Mouse (Mus musculus) kidney, embryonic 14.5 days (tissue): ENCODE measurements around the gene Dnase1l1. TPM values are rescaled to one million over a fixed set of nuclear protein-coding genes. Genes with fewer than 3 reads are reported as not detected.

Experiments
- ATAC-seq: fragments of 200-750 bp; cut with Nextera tagmentation; 2 replicates; pipeline ENCODE4 v1.8.0; 2017; ENCODE audit warnings: moderate number of reproducible peaks, mild to moderate bottlenecking, moderate TSS enrichment, moderate library complexity; ENCODE audit not compliant: low FRiP score, low TSS enrichment
- H3K27ac ChIP-seq: fragments of 300-500 bp; sonication (generic); 2 replicates; pipeline ENCODE4 v1.5.1; 2014; ENCODE audit warnings: low read depth, mild to moderate bottlenecking, low read length, moderate library complexity, mixed read lengths
- H3K27me3 ChIP-seq: fragments of 300-500 bp; sonication (generic); 2 replicates; pipeline ENCODE4 v1.6.1; 2014; ENCODE audit warnings: mild to moderate bottlenecking, low read length; ENCODE audit not compliant: control insufficient read depth, insufficient read depth
- H3K36me3 ChIP-seq: fragments of 300-500 bp; sonication (generic); 2 replicates; pipeline ENCODE4 v1.6.1; 2014; ENCODE audit warnings: low read length, mixed read lengths; ENCODE audit not compliant: control insufficient read depth, insufficient read depth
- H3K4me1 ChIP-seq: fragments of 300-500 bp; sonication (generic); 2 replicates; pipeline ENCODE4 v1.6.1; 2014; ENCODE audit warnings: low read length, mixed read lengths; ENCODE audit not compliant: control insufficient read depth, insufficient read depth
- H3K4me2 ChIP-seq: fragments of 300-500 bp; sonication (generic); replicated peaks from 2 replicates; pipeline ENCODE4 v1.6.1; 2014; ENCODE audit warnings: low read depth, mild to moderate bottlenecking, low read length
- H3K4me3 ChIP-seq: fragments of 300-500 bp; sonication (generic); 2 replicates; pipeline ENCODE4 v1.5.1; 2014; ENCODE audit warnings: mild to moderate bottlenecking, low read length
- H3K9ac ChIP-seq: fragments of 300-500 bp; sonication (generic); 2 replicates; pipeline ENCODE4 v1.6.1; 2014; ENCODE audit warnings: low read depth, mild to moderate bottlenecking, low read length, moderate library complexity
- H3K9me3 ChIP-seq: fragments of 300-500 bp; sonication (generic); 2 replicates; pipeline ENCODE4 v1.6.1; 2016; ENCODE audit warnings: low read length; ENCODE audit not compliant: control insufficient read depth
- WGBS: fragments of 180-500 bp; shearing (Covaris S2); extraction: QIAGEN DNeasy Blood & Tissue Kit; methylation state at CpG from one replicate; pipeline ENCODE4 v1.1.7; 2014; 5-methylcytosine and 5-hydroxymethylcytosine counted together
- polyA plus RNA-seq: library from polyadenylated mRNA; unstranded; fragments of >200 nt; fragmentation: Nextera tagmentation; extraction: Ambion mirVana; gene quantifications from 2 replicates; pipeline ENCODE4 v1.2.1, GENCODE M21; 2014

Dnase1l1 gene
- polyA plus RNA-seq, 1 experiment from 2014 or later = 10.6 TPM

- Histone ChIP-seq H3K27ac (peak overlapping the region; percentile 66), H3K4me3 (peak overlapping the region; percentile 60), H3K4me1 (no peaks in the 10 kb centered on the region), H3K9ac (peak overlapping the region; percentile 25; the same call in 1 of the 2 replicates), H3K9me3 (no peaks in the 10 kb centered on the region), H3K36me3 (peaks cover 16% of the 10 kb centered on the region), H3K27me3 (no peaks in the 10 kb centered on the region), H3K4me2 (peak overlapping the region; percentile 37)
- ATAC-seq = peak; percentile 33
- WGBS = 30% methylated on average over 15 of the region's 15 CpGs
These were observed 35.4 kb downstream of the Dnase1l1 start for GRCm38 (mm10) chrX:74246693-74247092.

- peak; percentile 89 for ATAC-seq
- peaks cover 21% of the 10 kb centered on the region for H3K36me3 ChIP-seq
- H3K4me3 ChIP-seq = peak overlapping the region; percentile 60
- no peaks in the 10 kb centered on the region for H3K9me3 ChIP-seq
- H3K4me2 ChIP-seq = peak overlapping the region; percentile 52
- WGBS = 22% methylated on average over 38 of the region's 38 CpGs
- no peaks in the 10 kb centered on the region for H3K27me3 ChIP-seq
- H3K27ac ChIP-seq = peak overlapping the region; percentile 86
- no peaks in the 10 kb centered on the region for H3K4me1 ChIP-seq
- peak overlapping the region; percentile 74 for H3K9ac ChIP-seq
These were observed 35.9 kb downstream of the Dnase1l1 start for GRCm38 (mm10) chrX:74246213-74246681.

- Histone ChIP-seq H3K4me1 (no peaks in the 10 kb centered on the region), H3K4me3 (peak overlapping the region; percentile 60), H3K9ac (peak overlapping the region; percentile 74), H3K27me3 (no peaks in the 10 kb centered on the region), H3K4me2 (peak overlapping the region; percentile 52), H3K36me3 (peaks cover 26% of the 10 kb centered on the region), H3K27ac (peak overlapping the region; percentile 86), H3K9me3 (no peaks in the 10 kb centered on the region)
- ATAC-seq = peak; percentile 43; the same call in 1 of the 2 replicates
- WGBS = 39% methylated on average over 21 of the region's 21 CpGs
These were observed 36.5 kb downstream of the Dnase1l1 start for GRCm38 (mm10) chrX:74245687-74246086.

- Histone ChIP-seq H3K9me3 (no peaks in the 10 kb centered on the region), H3K4me3 (peak overlapping the region; percentile 60), H3K4me2 (peak overlapping the region; percentile 52), H3K36me3 (peaks cover 32% of the 10 kb centered on the region), H3K4me1 (no peaks in the 10 kb centered on the region), H3K27me3 (no peaks in the 10 kb centered on the region), H3K9ac (peak overlapping the region; percentile 74), H3K27ac (peak overlapping the region; percentile 86)
- WGBS = 26% methylated on average over 1 of the region's 1 CpGs
- ATAC-seq = no peak
These were observed 37.0 kb downstream of the Dnase1l1 start for GRCm38 (mm10) chrX:74245107-74245506.

- H3K9ac ChIP-seq = peak overlapping the region; percentile 74
- no peaks in the 10 kb centered on the region for H3K4me1 ChIP-seq
- peaks cover 37% of the 10 kb centered on the region for H3K36me3 ChIP-seq
- no peaks in the 10 kb centered on the region for H3K9me3 ChIP-seq
- ATAC-seq = peak; percentile 60
- peak overlapping the region; percentile 52 for H3K4me2 ChIP-seq
- H3K4me3 ChIP-seq = peak overlapping the region; percentile 60
- no peaks in the 10 kb centered on the region for H3K27me3 ChIP-seq
- H3K27ac ChIP-seq = peak overlapping the region; percentile 86; the same call in 1 of the 2 replicates
- WGBS = 12% methylated on average over 3 of the region's 3 CpGs
These were observed 37.5 kb downstream of the Dnase1l1 start for GRCm38 (mm10) chrX:74244614-74245083.

- WGBS = 63% methylated on average over 3 of the region's 3 CpGs
- Histone ChIP-seq H3K36me3 (peaks cover 45% of the 10 kb centered on the region), H3K4me1 (no peaks in the 10 kb centered on the region), H3K9ac (peak overlapping the region; percentile 51; the same call in 1 of the 2 replicates), H3K27me3 (no peaks in the 10 kb centered on the region), H3K27ac (no peak overlapping the region), H3K4me3 (peak overlapping the region; percentile 60), H3K4me2 (peak overlapping the region; percentile 52), H3K9me3 (no peaks in the 10 kb centered on the region)
- ATAC-seq = no peak
These were observed 38.3 kb downstream of the Dnase1l1 start for GRCm38 (mm10) chrX:74243807-74244206.

- H3K27me3 ChIP-seq = no peaks in the 10 kb centered on the region
- ATAC-seq = no peak
- H3K36me3 ChIP-seq = peaks cover 48% of the 10 kb centered on the region
- H3K27ac ChIP-seq = no peak overlapping the region
- no peaks in the 10 kb centered on the region for H3K4me1 ChIP-seq
- peak overlapping the region; percentile 60 for H3K4me3 ChIP-seq
- H3K9me3 ChIP-seq = no peaks in the 10 kb centered on the region
- WGBS = 88% methylated on average over 2 of the region's 2 CpGs
- H3K9ac ChIP-seq = no peak overlapping the region
- H3K4me2 ChIP-seq = peak overlapping the region; percentile 52
These were observed 38.7 kb downstream of the Dnase1l1 start for GRCm38 (mm10) chrX:74243396-74243795.

- Histone ChIP-seq H3K4me1 (no peaks in the 10 kb centered on the region), H3K36me3 (peaks cover 73% of the 10 kb centered on the region), H3K4me2 (no peak overlapping the region), H3K4me3 (no peak overlapping the region), H3K27ac (no peak overlapping the region), H3K27me3 (no peaks in the 10 kb centered on the region), H3K9me3 (no peaks in the 10 kb centered on the region), H3K9ac (no peak overlapping the region)
- no peak for ATAC-seq
- 95% methylated on average over 4 of the region's 4 CpGs for WGBS
These were observed 41.8 kb downstream of the Dnase1l1 start for GRCm38 (mm10) chrX:74240332-74240731.

GRCm38 (mm10) chrX:74233196-74233595, 48.9 kb downstream of the Dnase1l1 start:
- ATAC-seq = no peak
- no peak overlapping the region for H3K27ac ChIP-seq
- no peak overlapping the region for H3K4me2 ChIP-seq
- 86% methylated on average over 5 of the region's 5 CpGs for WGBS
- no peaks in the 10 kb centered on the region for H3K27me3 ChIP-seq
- no peaks in the 10 kb centered on the region for H3K9me3 ChIP-seq
- H3K4me1 ChIP-seq = no peaks in the 10 kb centered on the region
- no peak overlapping the region for H3K4me3 ChIP-seq
- H3K9ac ChIP-seq = no peak overlapping the region
- H3K36me3 ChIP-seq = peaks cover 93% of the 10 kb centered on the region
